Comparison of ENCODE assay signal across 10 mouse cellular contexts in genomic region chr4:63389121-63389886, GRCm38 (mm10). TPM values are rescaled to one million over a fixed set of nuclear protein-coding genes. Genes with fewer than 3 reads are reported as not detected.
A peak's percentile ranks its signal among the peaks of the same experiment; 100 is the strongest.
DNase-seq lines count a peak whose midpoint lies in the region; ATAC-seq and TF ChIP-seq lines count a peak whose summit lies in the region.
"Had no signal": no experiment of that assay in that cellular context is flagged by ENCODE, and none has a peak within 500 bp of the region (broad histone marks: within the 10 kb centered on the region; RNA-seq: fewer than 3 reads in every experiment).

No protein-coding gene starts in this region.

- H3K36me3 ChIP-seq in forebrain, postnatal 0 days (ENCODE audit: insufficient read depth): 0 out of 2 replicates have a peak, but pooled peaks cover 9% of the 10 kb centered on the region
- peaks cover 38% of the 10 kb centered on the region for H3K36me3 ChIP-seq in thymus, adult 2 months (ENCODE audit: control insufficient read depth, insufficient read depth, low read length)

- no peak for TF ChIP-seq CTCF in forebrain, postnatal 0 days (IDR thresholded peaks at IDR 0.05; ENCODE audit: low read depth)
- no peak for TF ChIP-seq CTCF in thymus, adult 2 months (IDR thresholded peaks at IDR 0.05; ENCODE audit: borderline replicate concordance, control insufficient read depth, extremely low read depth, insufficient read depth, low read length, poor library complexity)

- no peaks in the 10 kb centered on the region for H3K9me3 ChIP-seq in forebrain, postnatal 0 days (ENCODE audit: low read length)
- H3K9me3 ChIP-seq: limb, embryonic 12.5 days had no signal

- H3K27me3 ChIP-seq in forebrain, postnatal 0 days (ENCODE audit: insufficient read depth, low read length): no peaks in the 10 kb centered on the region
- no peaks in the 10 kb centered on the region for H3K27me3 ChIP-seq in thymus, adult 2 months (ENCODE audit: control insufficient read depth, insufficient read depth, low read length)
- H3K27me3 ChIP-seq: limb, embryonic 12.5 days had no signal

- no peak overlapping the region for H3K9ac ChIP-seq in forebrain, postnatal 0 days
- H3K9ac ChIP-seq: limb, embryonic 12.5 days had no signal

- no peak for TF ChIP-seq POLR2A in thymus, adult 2 months (IDR thresholded peaks at IDR 0.05; ENCODE audit: control insufficient read depth, extremely low read depth, insufficient read depth, low read length, poor library complexity)

- peak; percentile 90 for DNase-seq in heart, adult 11 months
- no peak for DNase-seq in heart, postnatal 4 days
- peak; percentile 39 for DNase-seq in forebrain, postnatal 0 days
- DNase-seq in thymus, adult 2 months: peak; percentile 54
- DNase-seq in yolk sac, embryonic 10.5 days (ENCODE audit: low spot score): no peak
- no peak for DNase-seq in kidney, adult 8-10 months
- DNase-seq: right cerebral cortex, postnatal 4 days had no signal

- peaks cover 10% of the 10 kb centered on the region for H3K4me1 ChIP-seq in forebrain, postnatal 0 days (ENCODE audit: insufficient read depth)
- H3K4me1 ChIP-seq in thymus, adult 2 months (replicated peaks; ENCODE audit: control insufficient read depth, insufficient read depth, low read length): peaks cover 81% of the 10 kb centered on the region

- H3K4me3 ChIP-seq in forebrain, postnatal 0 days (ENCODE audit: low read depth, low read length): no peak overlapping the region
- no peak overlapping the region for H3K4me3 ChIP-seq in thymus, adult 2 months (ENCODE audit: control insufficient read depth, insufficient read depth, low read length)
- H3K4me3 ChIP-seq: limb, embryonic 12.5 days had no signal

- 14% methylated on average over 8 of the region's 8 CpGs for WGBS in forebrain, postnatal 0 days
- whole genome bisulfite sequencing in thymus, adult 2 months: 51% methylated on average over 8 of the region's 8 CpGs

- 0 out of 2 replicates have a peak overlapping the region, but pooled peaks have one; percentile 5 for H3K4me2 ChIP-seq in forebrain, postnatal 0 days (ENCODE audit: low read depth)
- H3K4me2 ChIP-seq: limb, embryonic 12.5 days had no signal

- ATAC-seq in forebrain, postnatal 0 days: peak; percentile 70
- ATAC-seq in megakaryocyte-erythroid progenitor cell, adult 5-6 weeks (replicated peaks; ENCODE audit: low FRiP score, low TSS enrichment, poor library complexity, severe bottlenecking): peak; percentile 43
- ATAC-seq in cerebellum, adult (ENCODE audit: insufficient number of reproducible peaks, low FRiP score, low TSS enrichment): no peak

- peak overlapping the region; percentile 62 for H3K27ac ChIP-seq in forebrain, postnatal 0 days (ENCODE audit: low read depth, low read length)
- H3K27ac ChIP-seq in thymus, adult 2 months (ENCODE audit: control insufficient read depth, insufficient read depth, low read length): peak overlapping the region; percentile 74
- H3K27ac ChIP-seq: limb, embryonic 12.5 days had no signal

RNA-seq across cellular contexts. Expression of gene Akna, which starts 13.8 kb away (rescaled TPM):
- 1 to 10 TPM; 4.8 to 5.3 TPM for total RNA-seq in heart, postnatal 4 days (2021)
- 3.5 and 6.1 TPM in 2 replicates for total RNA-seq in forebrain, postnatal 0 days (2014; rRNA removed)
- 1.2 and 3.8 TPM in 2 replicates for polyA plus RNA-seq in forebrain, postnatal 0 days (2015; fragmentation: Nextera tagmentation; extraction: Ambion mirVana)
- total RNA-seq in megakaryocyte-erythroid progenitor cell, adult 5-6 weeks (2014; fragmentation: Nextera tagmentation): 29.6 and 30.1 TPM in 2 replicates
- 3.0 and 5.7 TPM in 2 replicates for total RNA-seq in megakaryocyte-erythroid progenitor cell, adult 5-6 weeks (2017)
- polyA plus RNA-seq in thymus, adult 2 months (2012; rRNA removed): 76.6 and 92.4 TPM in 2 replicates

RNA-seq across cellular contexts. Expression of gene Orm2, which starts 27.1 kb away (rescaled TPM):
- total RNA-seq in heart, postnatal 4 days (2021): not detected
- not detected in 2 replicates for total RNA-seq in forebrain, postnatal 0 days (2014; rRNA removed)
- not detected in 2 replicates for polyA plus RNA-seq in forebrain, postnatal 0 days (2015; fragmentation: Nextera tagmentation; extraction: Ambion mirVana)
- not detected in 2 replicates for total RNA-seq in megakaryocyte-erythroid progenitor cell, adult 5-6 weeks (2014; fragmentation: Nextera tagmentation)
- total RNA-seq in megakaryocyte-erythroid progenitor cell, adult 5-6 weeks (2017): not detected in 2 replicates
- 0.31 and 0.38 TPM in 2 replicates for polyA plus RNA-seq in thymus, adult 2 months (2012; rRNA removed)
- polyA plus RNA-seq: limb, embryonic 12.5 days had no signal

RNA-seq across cellular contexts. Expression of gene Orm3, which starts 33.3 kb away (rescaled TPM):
- total RNA-seq in heart, postnatal 4 days (2021): not detected
- not detected in 2 replicates for total RNA-seq in forebrain, postnatal 0 days (2014; rRNA removed)
- polyA plus RNA-seq in forebrain, postnatal 0 days (2015; fragmentation: Nextera tagmentation; extraction: Ambion mirVana): not detected in 2 replicates
- total RNA-seq in megakaryocyte-erythroid progenitor cell, adult 5-6 weeks (2014; fragmentation: Nextera tagmentation): not detected in 2 replicates
- total RNA-seq in megakaryocyte-erythroid progenitor cell, adult 5-6 weeks (2017): not detected in 2 replicates
- 0.18 and 0.28 TPM in 2 replicates for polyA plus RNA-seq in thymus, adult 2 months (2012; rRNA removed)
- polyA plus RNA-seq: limb, embryonic 12.5 days had no signal

RNA-seq across cellular contexts. Expression of gene Orm1, which starts 44.9 kb away (rescaled TPM):
- not detected for total RNA-seq in heart, postnatal 4 days (2021)
- total RNA-seq in forebrain, postnatal 0 days (2014; rRNA removed): not detected in 2 replicates
- not detected in 2 replicates for polyA plus RNA-seq in forebrain, postnatal 0 days (2015; fragmentation: Nextera tagmentation; extraction: Ambion mirVana)
- not detected in 2 replicates for total RNA-seq in megakaryocyte-erythroid progenitor cell, adult 5-6 weeks (2014; fragmentation: Nextera tagmentation)
- 5.1 TPM in 1 of 2 replicates, not detected in the other for total RNA-seq in megakaryocyte-erythroid progenitor cell, adult 5-6 weeks (2017)
- polyA plus RNA-seq in thymus, adult 2 months (2012; rRNA removed): 3.5 and 5.3 TPM in 2 replicates
- polyA plus RNA-seq: limb, embryonic 12.5 days had no signal

Comparison
In these comparisons a context has a peak if more than half of its experiments do, and no peak if none do; other contexts are left out.
1. DNase-seq: peak in heart, adult 11 months (single experiment), forebrain, postnatal 0 days (single experiment) and thymus, adult 2 months (single experiment); none in heart, postnatal 4 days (single experiment), yolk sac, embryonic 10.5 days (single experiment) and kidney, adult 8-10 months (0 of 2).